Mouse (Mus musculus) liver, embryonic 11.5 days (tissue): Measurements from ENCODE around the gene Cdc42ep4. TPM values are rescaled to one million over a fixed set of nuclear protein-coding genes. Genes with fewer than 3 reads are reported as not detected.

Experiments used
- ATAC-seq: fragments of 200-750 bp; cut with Nextera tagmentation; replicated peaks from 2 replicates; pipeline ENCODE4 v1.8.0; 2017; ENCODE audit warnings: moderate number of reproducible peaks, mild to moderate bottlenecking, moderate TSS enrichment, moderate library complexity; ENCODE audit not compliant: low FRiP score
- DNase-seq: peaks from one replicate; pipeline ENCODE4 v3.0.0-alpha.2; 2017; ENCODE audit warnings: low spot score
- H3K27ac ChIP-seq: fragments of 300-500 bp; sonication (generic); 2 replicates; pipeline ENCODE4 v1.5.1; 2014; ENCODE audit warnings: mild to moderate bottlenecking, low read depth, low read length, control low read depth
- H3K27me3 ChIP-seq: fragments of 300-500 bp; sonication (generic); replicated peaks from 2 replicates; pipeline ENCODE4 v1.6.1; 2014; ENCODE audit warnings: low read length, mixed read lengths; ENCODE audit not compliant: control insufficient read depth, insufficient read depth
- H3K36me3 ChIP-seq: fragments of 300-500 bp; sonication (generic); 2 replicates; pipeline ENCODE4 v1.6.1; 2014; ENCODE audit warnings: mild to moderate bottlenecking, low read length, moderate library complexity, mixed read lengths; ENCODE audit not compliant: control insufficient read depth, insufficient read depth
- H3K4me1 ChIP-seq: fragments of 300-500 bp; sonication (generic); replicated peaks from 2 replicates; pipeline ENCODE4 v1.6.1; 2014; ENCODE audit warnings: low read length, mixed read lengths; ENCODE audit not compliant: control insufficient read depth, insufficient read depth
- H3K4me2 ChIP-seq: fragments of 300-500 bp; sonication (generic); 2 replicates; pipeline ENCODE4 v1.6.1; 2014; ENCODE audit warnings: mild to moderate bottlenecking, control low read depth, moderate library complexity
- H3K4me3 ChIP-seq: fragments of 300-500 bp; sonication (generic); 2 replicates; pipeline ENCODE4 v1.5.1; 2014; ENCODE audit warnings: low read depth, low read length, control low read depth
- H3K9ac ChIP-seq: fragments of 300-500 bp; sonication (generic); 2 replicates; pipeline ENCODE4 v1.6.1; 2014; ENCODE audit warnings: low read depth, low read length, control low read depth
- H3K9me3 ChIP-seq: fragments of 300-500 bp; sonication (generic); 2 replicates; pipeline ENCODE4 v1.6.1; 2016; ENCODE audit warnings: low read length, inconsistent platforms, mixed read lengths; ENCODE audit not compliant: control insufficient read depth
- WGBS: fragments of 180-500 bp; shearing (Covaris S2); extraction: QIAGEN DNeasy Blood & Tissue Kit; methylation state at CpG from one replicate; pipeline ENCODE4 v1.1.7; 2014; 5-methylcytosine and 5-hydroxymethylcytosine counted together
- polyA plus RNA-seq: library from polyadenylated mRNA; unstranded; fragments of >200 nt; fragmentation: Nextera tagmentation; extraction: Ambion mirVana; gene quantifications from 2 replicates; pipeline ENCODE4 v1.2.1, GENCODE M21; 2014

The Cdc42ep4 gene
- polyA plus RNA-seq, 1 experiment from 2014 or later, result 29.5 TPM

DNA sequence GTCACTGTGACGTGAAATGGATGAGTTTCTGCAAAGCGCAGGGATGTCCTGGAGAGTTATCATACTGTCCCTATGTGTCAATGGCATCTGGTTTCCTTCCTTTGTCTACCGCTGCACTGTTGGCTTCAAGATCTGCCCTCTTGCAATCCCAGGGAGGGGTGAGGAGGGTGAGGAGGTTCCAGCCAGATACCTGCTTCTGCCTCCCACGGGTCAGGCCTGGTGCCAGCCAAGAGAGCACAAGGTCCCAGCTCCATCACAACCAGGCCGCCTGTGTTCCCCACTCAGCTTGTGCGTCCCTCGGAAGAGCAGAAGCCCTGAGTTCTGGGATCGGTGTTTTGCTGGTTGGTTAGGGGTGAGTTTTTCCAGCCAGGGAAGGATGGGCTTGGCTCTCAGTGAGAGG, 15.6 kb upstream of the Cdc42ep4 start:
- no peak overlapping the region for H3K4me3 ChIP-seq
- 47% methylated on average over 8 of the region's 8 CpGs for WGBS
- H3K4me1 ChIP-seq, result peaks cover 26% of the 10 kb centered on the region
- no peak overlapping the region; the same call in 1 of the 2 replicates for H3K27ac ChIP-seq
- H3K9me3 ChIP-seq, result no peaks in the 10 kb centered on the region
- ATAC-seq, result peak; percentile 6; the same call in 1 of the 2 replicates
- H3K36me3 ChIP-seq, result no peaks in the 10 kb centered on the region
- H3K27me3 ChIP-seq, result no peaks in the 10 kb centered on the region
- no peak overlapping the region for H3K9ac ChIP-seq
- DNase-seq, result no peak
- H3K4me2 ChIP-seq, result no peak overlapping the region

DNA sequence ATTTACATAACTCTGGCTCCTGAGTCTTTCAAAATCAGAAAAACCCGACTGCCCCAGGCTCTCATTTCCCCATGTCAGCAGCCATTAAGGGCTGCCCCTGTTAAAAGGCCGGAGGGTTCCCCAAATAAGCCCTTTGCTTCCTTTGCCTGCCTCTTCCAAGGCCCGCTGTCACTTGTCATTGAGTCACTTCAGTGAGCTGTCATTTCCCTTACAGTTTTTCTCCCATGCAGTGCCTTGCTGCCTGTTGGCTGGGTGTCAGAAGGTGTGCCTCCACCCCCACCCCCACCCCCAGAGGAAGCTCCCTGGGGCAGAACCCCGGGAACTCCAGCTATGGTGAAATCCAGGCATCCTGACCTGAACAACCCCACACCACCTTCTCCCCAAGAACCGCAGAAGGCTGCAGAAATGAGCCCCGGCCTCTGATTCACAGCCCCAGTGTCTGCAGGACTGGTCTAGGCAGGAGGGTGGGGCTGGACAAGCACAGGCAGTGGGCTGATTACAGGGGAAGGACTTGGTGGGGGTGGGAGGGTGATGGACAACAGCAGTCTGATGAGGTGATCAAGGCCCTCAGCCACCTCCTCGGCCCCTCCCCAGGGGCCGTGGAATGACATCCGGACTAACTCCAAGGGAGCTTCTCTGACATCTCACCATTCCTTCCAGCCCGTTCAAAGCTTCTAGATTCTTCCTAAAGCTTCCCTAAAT, 14.8 kb upstream of the Cdc42ep4 start:
- Histone ChIP-seq H3K27ac (no peak overlapping the region), H3K4me2 (no peak overlapping the region), H3K36me3 (no peaks in the 10 kb centered on the region), H3K27me3 (no peaks in the 10 kb centered on the region), H3K9ac (no peak overlapping the region), H3K9me3 (no peaks in the 10 kb centered on the region), H3K4me3 (no peak overlapping the region), H3K4me1 (peaks cover 26% of the 10 kb centered on the region)
- ATAC-seq (no peak; the same call in 1 of the 2 replicates), DNase-seq (no peak)
- WGBS, result 26% methylated on average over 10 of the region's 10 CpGs

DNA sequence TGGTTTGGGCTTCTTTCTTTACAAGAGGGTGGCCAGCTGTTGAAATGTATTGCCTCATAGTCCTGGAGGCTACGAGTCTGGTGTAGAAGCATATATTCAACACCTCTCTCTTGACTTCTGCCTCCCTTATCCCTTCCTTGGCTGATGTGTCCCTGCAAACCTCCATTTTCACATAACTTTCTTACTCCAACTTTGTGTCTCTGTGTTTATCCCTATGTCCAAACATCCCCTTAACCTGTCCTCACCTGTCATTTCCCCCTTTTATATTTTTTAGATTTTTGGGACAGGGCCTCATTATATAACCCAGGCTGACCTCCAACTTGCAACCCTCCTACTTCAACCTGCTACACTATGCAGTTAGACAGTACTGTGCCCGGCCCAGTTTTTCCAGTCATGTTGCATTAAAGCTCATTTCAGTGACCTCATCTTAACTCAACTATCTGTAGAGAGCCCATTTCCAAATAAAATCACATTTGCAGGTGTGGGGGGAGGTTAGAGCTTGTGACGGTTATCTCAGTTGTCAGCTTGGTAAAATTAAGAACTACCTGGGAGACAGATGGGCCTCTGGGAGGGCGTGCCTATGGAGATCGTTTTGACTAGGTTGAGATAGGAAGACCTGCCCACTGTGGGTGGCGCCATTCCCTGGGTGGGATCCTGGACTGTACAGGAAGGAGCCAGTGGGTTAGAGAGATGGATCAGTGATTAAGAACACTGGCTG, 12.6 kb upstream of the Cdc42ep4 start:
- no peak for DNase-seq
- Histone ChIP-seq H3K4me1 (peaks cover 26% of the 10 kb centered on the region), H3K9ac (no peak overlapping the region), H3K36me3 (no peaks in the 10 kb centered on the region), H3K27ac (no peak overlapping the region; the same call in 1 of the 2 replicates), H3K4me3 (no peak overlapping the region), H3K4me2 (no peak overlapping the region), H3K9me3 (no peaks in the 10 kb centered on the region), H3K27me3 (no peaks in the 10 kb centered on the region)
- 67% methylated on average over 6 of the region's 6 CpGs for WGBS
- ATAC-seq, result peak; percentile 71

- Histone ChIP-seq H3K4me2 (0 out of 2 replicates have a peak overlapping the region, but pooled peaks have one; percentile 9), H3K27me3 (no peaks in the 10 kb centered on the region), H3K4me3 (no peak overlapping the region), H3K27ac (no peak overlapping the region; the same call in 1 of the 2 replicates), H3K9ac (no peak overlapping the region), H3K9me3 (no peaks in the 10 kb centered on the region), H3K4me1 (peaks cover 26% of the 10 kb centered on the region), H3K36me3 (no peaks in the 10 kb centered on the region)
- ATAC-seq, result no peak
- no peak for DNase-seq
- WGBS, result 20% methylated on average over 5 of the region's 5 CpGs
Observed at GRCm38 (mm10) chr11:113763449-113763848, 11.8 kb upstream of the Cdc42ep4 start.

GRCm38 (mm10) chr11:113762136-113762797, 10.6 kb upstream of the Cdc42ep4 start:
- no peak for ATAC-seq
- Histone ChIP-seq H3K4me2 (no peak overlapping the region), H3K27me3 (no peaks in the 10 kb centered on the region), H3K36me3 (no peaks in the 10 kb centered on the region), H3K4me3 (no peak overlapping the region), H3K9me3 (no peaks in the 10 kb centered on the region), H3K27ac (no peak overlapping the region), H3K4me1 (peaks cover 24% of the 10 kb centered on the region), H3K9ac (no peak overlapping the region)
- DNase-seq, result no peak
- 77% methylated on average over 8 of the region's 8 CpGs for WGBS

DNA sequence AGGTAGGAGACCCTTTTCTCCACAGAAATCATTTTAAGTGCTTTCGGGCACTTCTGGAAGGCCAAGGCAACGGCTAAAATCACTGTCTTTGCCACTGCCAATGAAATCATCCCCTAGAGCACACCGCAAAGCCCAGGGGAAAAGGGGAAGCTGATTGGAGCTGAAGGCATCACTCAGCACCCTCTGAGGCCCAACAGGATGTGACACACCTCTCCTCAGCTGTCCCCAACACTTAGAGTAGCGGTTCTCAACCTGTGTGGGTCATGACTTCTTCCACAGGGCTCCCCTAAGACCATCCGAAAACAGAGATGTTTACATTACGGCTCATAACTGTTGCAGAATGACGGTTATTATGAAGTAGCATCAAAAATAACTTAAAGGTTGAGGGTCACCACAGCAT, 10.0 kb upstream of the Cdc42ep4 start:
- Histone ChIP-seq H3K36me3 (no peaks in the 10 kb centered on the region), H3K4me2 (no peak overlapping the region), H3K4me1 (peaks cover 18% of the 10 kb centered on the region), H3K4me3 (no peak overlapping the region), H3K9ac (no peak overlapping the region), H3K9me3 (no peaks in the 10 kb centered on the region), H3K27me3 (no peaks in the 10 kb centered on the region), H3K27ac (no peak overlapping the region)
- WGBS, result 70% methylated on average over 7 of the region's 7 CpGs
- no peak for DNase-seq
- no peak for ATAC-seq

DNA sequence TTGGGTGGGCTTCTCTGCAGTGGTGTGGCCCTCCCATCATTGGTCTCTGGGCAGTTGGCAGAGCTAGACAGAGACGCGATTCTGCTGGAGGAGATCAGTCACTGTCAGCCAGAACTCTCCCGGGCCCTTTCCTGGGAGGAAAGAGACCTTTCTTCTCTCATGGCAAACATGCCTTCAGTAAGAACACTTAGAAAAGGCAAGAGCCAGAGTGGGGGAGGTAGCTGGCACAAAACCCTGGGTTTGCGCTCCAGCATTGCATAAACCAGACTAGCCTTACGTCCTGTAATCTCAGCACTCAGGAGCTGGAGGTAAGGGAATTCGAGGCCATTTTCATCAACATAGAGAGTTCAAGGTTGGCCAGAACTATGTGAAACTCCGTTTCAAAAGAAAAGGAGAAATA, 8.8 kb upstream of the Cdc42ep4 start:
- DNase-seq (no peak), ATAC-seq (no peak)
- no peak overlapping the region for H3K9ac ChIP-seq
- no peak overlapping the region for H3K4me3 ChIP-seq
- peaks cover 12% of the 10 kb centered on the region for H3K4me1 ChIP-seq
- H3K27me3 ChIP-seq, result no peaks in the 10 kb centered on the region
- no peak overlapping the region for H3K4me2 ChIP-seq
- no peaks in the 10 kb centered on the region for H3K9me3 ChIP-seq
- H3K27ac ChIP-seq, result no peak overlapping the region
- no peaks in the 10 kb centered on the region for H3K36me3 ChIP-seq
- WGBS, result 64% methylated on average over 7 of the region's 7 CpGs

- Histone ChIP-seq H3K4me1 (peaks cover 4% of the 10 kb centered on the region), H3K4me3 (no peak overlapping the region), H3K36me3 (no peaks in the 10 kb centered on the region), H3K9me3 (no peaks in the 10 kb centered on the region), H3K27me3 (no peaks in the 10 kb centered on the region), H3K27ac (no peak overlapping the region), H3K9ac (no peak overlapping the region), H3K4me2 (no peak overlapping the region)
- DNase-seq, result no peak
- no peak for ATAC-seq
- 84% methylated on average over 5 of the region's 5 CpGs for WGBS
Observed at GRCm38 (mm10) chr11:113758851-113759250, 7.2 kb upstream of the Cdc42ep4 start.
